Mouse (Mus musculus) forebrain, embryonic 14.5 days (tissue): ENCODE data around the gene Sox15. TPM values are rescaled to one million over a fixed set of nuclear protein-coding genes. Genes with fewer than 3 reads are reported as not detected.
A peak's percentile ranks its signal among the peaks of the same experiment; 100 is the strongest.
"Not testable (repeated sequence)": the region's sequence is repeated elsewhere in the genome, so short reads cannot be mapped to it uniquely, and the experiment has no call there.

Experiments
- ATAC-seq: fragments of 200-750 bp; cut with Nextera tagmentation; 2 replicates; pipeline ENCODE4 v1.8.0; 2017; ENCODE audit warnings: mild to moderate bottlenecking, moderate library complexity
- DNase-seq: peaks from one replicate; pipeline ENCODE4 v3.0.0-alpha.2; 2015; ENCODE audit warnings: low spot score
- H3K27ac ChIP-seq: fragments of 300-500 bp; sonication (generic); 2 replicates; pipeline ENCODE4 v1.5.1; 2014; ENCODE audit warnings: low read depth, mild to moderate bottlenecking, control low read depth, low read length, moderate library complexity
- H3K27me3 ChIP-seq: fragments of 300-500 bp; sonication (generic); replicated peaks from 2 replicates; pipeline ENCODE4 v1.6.1; 2014; ENCODE audit warnings: low read length, control low read depth, mixed read lengths; ENCODE audit not compliant: control insufficient read depth, insufficient read depth
- H3K36me3 ChIP-seq: fragments of 300-500 bp; sonication (generic); 2 replicates; pipeline ENCODE4 v1.6.1; 2014; ENCODE audit warnings: low read length, control low read depth; ENCODE audit not compliant: control insufficient read depth, insufficient read depth
- H3K4me1 ChIP-seq: fragments of 300-500 bp; sonication (generic); 2 replicates; pipeline ENCODE4 v1.6.1; 2014; ENCODE audit warnings: antibody characterized with exemption, low read length, control low read depth; ENCODE audit not compliant: control insufficient read depth, insufficient read depth
- H3K4me2 ChIP-seq: fragments of 300-500 bp; sonication (generic); 2 replicates; pipeline ENCODE4 v1.6.1; 2014; ENCODE audit warnings: mild to moderate bottlenecking, control low read depth, low read length
- H3K4me3 ChIP-seq: fragments of 300-500 bp; sonication (generic); 2 replicates; pipeline ENCODE4 v1.5.1; 2014; ENCODE audit warnings: low read depth, low read length, control low read depth
- H3K9ac ChIP-seq: fragments of 300-500 bp; sonication (generic); 2 replicates; pipeline ENCODE4 v1.6.1; 2014; ENCODE audit warnings: mild to moderate bottlenecking, low read length, control low read depth, moderate library complexity
- H3K9me3 ChIP-seq: fragments of 300-500 bp; sonication (generic); replicated peaks from 2 replicates; pipeline ENCODE4 v1.6.1; 2016; ENCODE audit warnings: low read length, control low read depth, mixed read lengths; ENCODE audit not compliant: control insufficient read depth
- WGBS: fragments of 180-500 bp; shearing (Covaris S2); extraction: QIAGEN DNeasy Blood & Tissue Kit; methylation state at CpG from one replicate; pipeline ENCODE4 v1.1.7; 2014; 5-methylcytosine and 5-hydroxymethylcytosine counted together
- polyA plus RNA-seq: library from polyadenylated mRNA; unstranded; fragments of >200 nt; fragmentation: Nextera tagmentation; extraction: Ambion mirVana; gene quantifications from 2 replicates; pipeline ENCODE4 v1.2.1, GENCODE M21; 2014

Gene Sox15
- polyA plus RNA-seq, 1 experiment from 2014 or later: not detected

DNA sequence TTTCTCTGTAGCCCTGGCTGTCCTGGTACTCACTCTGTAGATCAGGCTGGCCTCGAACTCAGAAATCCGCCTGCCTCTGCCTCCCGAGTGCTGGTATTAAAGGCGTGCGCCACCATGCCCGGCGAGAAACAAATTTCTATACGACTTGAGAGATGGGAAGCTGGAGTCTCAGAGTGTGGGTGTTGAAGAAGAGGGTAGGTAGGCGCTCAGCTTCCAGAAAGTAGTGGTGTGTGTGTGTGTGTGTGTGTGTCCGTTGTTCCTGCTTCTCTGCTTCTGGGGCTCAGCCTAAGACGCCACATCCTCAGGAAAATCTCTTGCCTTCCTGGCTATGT, 40.9 kb upstream of the Sox15 start:
- not testable (repeated sequence) for ATAC-seq, H3K27ac ChIP-seq, H3K4me1 ChIP-seq, DNase-seq, H3K9ac ChIP-seq, H3K36me3 ChIP-seq, H3K9me3 ChIP-seq, H3K4me3 ChIP-seq, H3K27me3 ChIP-seq, H3K4me2 ChIP-seq
- 56% methylated on average over 11 of the region's 11 CpGs for WGBS

DNA sequence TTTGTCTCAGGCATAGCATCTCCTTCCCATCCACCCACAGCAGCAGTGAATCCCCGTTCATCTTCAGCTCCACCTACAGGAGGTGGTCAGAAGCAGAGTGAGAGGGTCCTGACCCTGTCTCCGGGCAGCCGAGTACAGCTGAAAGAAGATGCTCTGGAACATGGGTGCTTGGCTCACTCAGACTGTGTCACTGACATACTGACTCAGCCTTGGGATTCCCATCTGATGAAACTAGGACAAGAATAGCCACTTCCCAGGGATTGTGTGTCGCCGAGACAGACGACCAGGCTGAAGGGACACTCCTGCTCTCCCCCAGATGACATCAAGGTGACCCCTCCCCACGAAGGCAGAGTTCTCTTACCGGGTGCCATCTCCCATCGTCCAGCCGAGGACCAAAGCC, 38.3 kb upstream of the Sox15 start:
- no peak overlapping the region for H3K4me3 ChIP-seq
- H3K4me1 ChIP-seq: peaks cover 6% of the 10 kb centered on the region; the same call in 1 of the 2 replicates
- H3K27ac ChIP-seq: no peak overlapping the region
- ATAC-seq: no peak
- 48% methylated on average over 10 of the region's 10 CpGs for WGBS
- H3K27me3 ChIP-seq: no peaks in the 10 kb centered on the region
- DNase-seq: no peak
- no peaks in the 10 kb centered on the region for H3K9me3 ChIP-seq
- H3K9ac ChIP-seq: peak overlapping the region; percentile 2; the same call in 1 of the 2 replicates
- no peak overlapping the region for H3K4me2 ChIP-seq
- H3K36me3 ChIP-seq: no peaks in the 10 kb centered on the region

DNA sequence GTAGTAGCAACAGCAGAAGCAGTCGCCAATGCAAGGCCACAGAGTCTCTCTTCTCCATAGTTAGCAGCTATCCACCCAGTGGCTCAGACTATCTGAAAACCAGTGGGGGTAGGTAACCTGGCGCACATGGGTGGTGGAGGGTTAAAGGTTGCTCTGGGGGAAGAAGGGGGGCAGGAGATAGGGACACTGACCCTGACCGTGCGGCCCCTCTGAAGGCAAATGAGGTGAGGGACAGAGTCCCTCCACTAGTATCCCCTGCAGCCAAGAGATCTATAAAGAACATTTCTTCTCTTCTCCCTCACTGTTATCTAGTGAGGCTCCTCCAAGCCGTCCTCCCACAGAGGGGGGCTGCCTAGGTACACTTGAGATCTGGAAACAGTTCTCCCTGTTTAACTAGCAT, 37.3 kb upstream of the Sox15 start, which contains the start of gene Shbg:
Gene Shbg (minus strand): TSS at position 101 of the 400 bp plus-strand sequence.
- H3K4me3 ChIP-seq: no peak within 1 kb of the TSS
- H3K9me3 ChIP-seq: no peaks in the 10 kb centered on the region
- H3K9ac ChIP-seq: peak within 1 kb of the TSS; percentile 2; the same call in 1 of the 2 replicates
- 79% methylated on average over 5 of the region's 5 CpGs for WGBS
- H3K4me2 ChIP-seq: no peak within 1 kb of the TSS
- no peak for DNase-seq
- H3K27me3 ChIP-seq: no peaks in the 10 kb centered on the region
- peaks cover 11% of the 10 kb centered on the region for H3K4me1 ChIP-seq
- no peak for ATAC-seq
- no peak within 1 kb of the TSS for H3K27ac ChIP-seq
- H3K36me3 ChIP-seq: no peaks in the 10 kb centered on the region

DNA sequence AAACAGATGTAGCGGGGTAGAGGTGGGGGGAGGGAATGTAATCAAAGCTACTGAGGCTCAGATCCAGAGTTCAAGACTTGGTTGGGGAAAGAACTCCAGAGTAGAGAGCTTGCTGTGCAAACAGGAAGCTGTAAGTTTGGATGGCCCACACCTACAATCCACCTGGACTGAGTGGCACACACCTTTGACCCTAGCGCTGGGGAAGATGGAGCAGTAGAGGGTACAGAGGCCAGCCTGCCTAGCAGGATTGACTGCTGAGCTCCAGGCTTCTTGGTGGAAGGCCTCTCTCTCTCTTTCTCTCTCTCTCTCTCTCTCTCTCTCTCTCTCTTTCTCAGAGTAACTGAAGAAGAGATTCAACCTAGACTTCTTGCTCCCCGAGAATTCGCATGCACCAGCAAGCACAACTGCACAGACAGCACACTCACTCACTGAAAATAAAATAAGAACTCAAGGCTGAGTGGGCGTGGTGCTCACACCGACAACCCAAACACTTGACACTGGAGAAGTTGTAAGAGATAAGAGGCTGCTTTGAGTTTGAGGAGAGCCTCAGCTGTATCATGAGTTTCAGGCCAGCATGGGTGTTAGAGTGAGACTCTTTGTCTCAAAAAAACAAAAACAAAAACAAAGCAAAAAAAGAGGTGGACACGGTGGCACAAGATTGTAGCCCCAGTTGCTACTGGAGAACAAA, 34.6 kb upstream of the Sox15 start:
- DNase-seq: no peak
- H3K4me1 ChIP-seq: peaks cover 10% of the 10 kb centered on the region

DNA sequence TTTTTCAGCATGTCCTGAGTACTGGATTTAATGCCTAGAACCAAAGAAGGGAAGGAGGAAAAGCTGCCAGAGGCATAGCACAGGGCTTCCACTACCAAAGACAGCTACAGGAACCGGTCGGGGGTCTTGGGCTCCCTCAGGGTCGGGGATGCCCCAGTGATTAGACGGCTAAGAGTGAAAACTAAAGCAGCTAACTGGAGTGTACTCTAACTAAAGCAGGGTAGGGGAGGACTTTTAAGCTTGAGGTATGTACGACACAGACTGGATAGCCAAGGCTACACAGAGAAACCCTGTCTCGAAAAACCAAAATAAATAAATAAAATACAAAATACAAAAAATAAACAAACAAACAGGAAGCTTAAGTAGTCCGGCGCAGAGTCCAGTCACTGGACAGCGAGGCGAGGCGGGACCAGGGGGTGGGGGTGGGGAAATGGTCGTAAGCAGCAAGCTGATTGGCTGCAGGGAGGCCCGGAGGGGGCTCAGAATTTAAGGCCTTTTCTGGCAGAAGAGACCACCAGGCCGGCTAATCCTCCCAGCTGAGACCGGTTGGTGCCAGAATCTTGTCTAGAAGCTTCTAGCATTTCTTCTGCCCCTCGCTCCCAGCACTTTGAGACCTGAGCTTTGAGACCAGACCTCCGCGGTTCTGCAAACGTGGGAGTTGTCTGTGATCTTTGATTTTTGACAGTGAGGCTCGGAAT, 33.4 kb upstream of the Sox15 start, which contains the start of gene Sat2:
Gene Sat2 (plus strand): TSS at position 454 of the 698 bp plus-strand sequence.
- ATAC-seq (peak; percentile 92), DNase-seq (peak; percentile 86)
- Histone ChIP-seq H3K9ac (peak within 1 kb of the TSS; percentile 80), H3K9me3 (no peaks in the 10 kb centered on the region), H3K4me2 (peak within 1 kb of the TSS; percentile 77), H3K27me3 (no peaks in the 10 kb centered on the region), H3K27ac (peak within 1 kb of the TSS; percentile 60), H3K4me3 (peak within 1 kb of the TSS; percentile 45), H3K4me1 (peaks cover 10% of the 10 kb centered on the region), H3K36me3 (no peaks in the 10 kb centered on the region)
- under 1% methylated on average over 20 of the region's 20 CpGs for WGBS

More for the DNA sequence above, 34.6 kb upstream of the Sox15 start:
- Histone ChIP-seq H3K9me3 (no peaks in the 10 kb centered on the region), H3K27ac (no peak overlapping the region), H3K27me3 (no peaks in the 10 kb centered on the region), H3K9ac (no peak overlapping the region), H3K4me3 (no peak overlapping the region), H3K4me2 (no peak overlapping the region), H3K36me3 (no peaks in the 10 kb centered on the region)
- no peak for ATAC-seq
- 87% methylated on average over 7 of the region's 7 CpGs for WGBS

DNA sequence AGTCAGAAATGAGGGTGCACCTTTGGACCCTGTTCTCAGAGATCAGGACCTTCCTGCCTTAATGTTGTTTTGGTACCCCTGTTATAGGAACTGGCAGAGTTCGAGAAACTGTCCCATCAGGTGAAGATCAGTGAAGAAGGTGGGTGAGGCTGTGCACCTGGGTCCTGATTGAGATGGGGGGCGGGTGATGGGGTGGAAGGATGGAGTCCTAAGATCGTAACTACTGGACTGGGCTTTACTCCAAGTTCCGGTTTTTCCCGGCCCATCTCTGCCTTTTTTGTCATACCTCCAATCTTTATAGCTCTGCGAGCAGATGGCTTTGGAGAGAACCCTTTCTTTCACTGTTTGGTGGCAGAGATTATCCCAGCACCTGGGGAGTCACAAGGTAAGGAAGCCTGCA, 32.7 kb upstream of the Sox15 start:
- DNase-seq: peak; percentile 13
- ATAC-seq: no peak
- WGBS: 38% methylated on average over 6 of the region's 6 CpGs
- Histone ChIP-seq H3K9me3 (no peaks in the 10 kb centered on the region), H3K27me3 (no peaks in the 10 kb centered on the region), H3K36me3 (no peaks in the 10 kb centered on the region), H3K9ac (peak overlapping the region; percentile 80), H3K4me2 (peak overlapping the region; percentile 77), H3K4me3 (peak overlapping the region; percentile 45), H3K4me1 (peaks cover 10% of the 10 kb centered on the region), H3K27ac (peak overlapping the region; percentile 60; the same call in 1 of the 2 replicates)

DNA sequence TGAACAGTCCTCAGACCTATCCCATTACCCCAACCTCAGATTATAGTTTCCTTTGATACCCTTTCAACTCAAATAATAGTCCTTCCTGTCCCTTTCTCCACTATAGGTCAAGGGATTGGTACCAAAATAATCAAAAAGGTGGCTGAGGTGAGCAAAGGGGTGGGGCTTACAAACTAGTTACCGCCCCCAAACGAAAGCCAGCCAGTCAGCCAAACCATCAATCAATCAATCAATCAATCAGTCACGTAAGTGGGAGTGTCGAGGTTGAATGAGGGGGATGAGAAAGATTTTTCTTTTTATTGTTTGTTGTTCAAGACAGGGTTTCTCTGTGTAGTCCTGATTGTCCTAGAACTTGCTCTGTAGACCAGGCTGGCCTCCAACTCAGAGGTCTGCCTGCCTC, 32.1 kb upstream of the Sox15 start:
- Histone ChIP-seq H3K4me3 (peak overlapping the region; percentile 45), H3K36me3 (no peaks in the 10 kb centered on the region), H3K9me3 (no peaks in the 10 kb centered on the region), H3K27ac (no peak overlapping the region), H3K27me3 (no peaks in the 10 kb centered on the region), H3K4me1 (peaks cover 10% of the 10 kb centered on the region), H3K4me2 (peak overlapping the region; percentile 77), H3K9ac (peak overlapping the region; percentile 80)
- DNase-seq (no peak), ATAC-seq (no peak)
- WGBS: 68% methylated on average over 4 of the region's 4 CpGs

DNA sequence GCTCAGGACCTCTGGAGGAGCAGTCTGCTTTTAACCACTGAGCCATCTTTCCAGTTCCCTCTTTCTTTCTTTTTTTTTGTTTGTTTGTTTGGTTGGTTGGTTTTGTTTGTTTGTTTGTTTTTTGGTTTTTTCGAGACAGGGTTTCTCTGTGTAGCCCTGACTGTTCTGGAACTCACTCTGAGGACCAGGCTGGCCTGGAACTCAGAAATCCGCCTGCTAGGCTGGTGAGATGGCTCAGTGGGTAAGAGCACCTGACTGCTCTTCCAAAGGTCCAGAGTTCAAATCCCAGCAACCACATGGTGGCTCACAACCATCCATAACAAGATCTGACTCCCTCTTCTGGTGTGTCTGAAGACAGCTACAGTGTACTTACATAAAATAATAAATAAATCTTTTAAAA, 30.8 kb upstream of the Sox15 start:
- not testable (repeated sequence) for H3K4me3 ChIP-seq, H3K27me3 ChIP-seq, H3K4me2 ChIP-seq, H3K27ac ChIP-seq, ATAC-seq, H3K9me3 ChIP-seq, DNase-seq, H3K36me3 ChIP-seq, H3K9ac ChIP-seq
- 84% methylated on average over 2 of the region's 2 CpGs for WGBS
- H3K4me1 ChIP-seq: peaks cover 10% of the 10 kb centered on the region

DNA sequence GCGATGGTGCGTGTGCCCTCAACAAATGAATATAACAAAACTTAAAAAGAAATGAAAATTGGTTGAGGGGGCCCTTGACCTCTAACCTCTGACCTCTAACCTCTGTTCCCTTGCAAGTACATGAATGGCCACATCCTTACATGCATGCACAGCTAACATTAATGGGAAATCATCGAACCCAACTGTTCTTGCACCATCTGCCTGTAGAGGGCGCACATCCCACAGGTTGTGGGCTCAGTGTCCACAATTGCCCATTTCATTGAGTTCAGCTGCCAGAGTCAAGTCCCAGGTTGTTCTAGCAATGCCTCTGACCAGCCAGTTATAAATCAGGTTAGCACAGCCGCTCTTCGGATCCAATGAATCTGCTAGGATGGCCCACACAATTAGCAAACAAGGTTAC, 26.8 kb upstream of the Sox15 start:
- H3K27ac ChIP-seq: no peak overlapping the region
- 37% methylated on average over 6 of the region's 6 CpGs for WGBS
- H3K27me3 ChIP-seq: no peaks in the 10 kb centered on the region
- H3K9ac ChIP-seq: no peak overlapping the region
- H3K36me3 ChIP-seq: no peaks in the 10 kb centered on the region
- ATAC-seq (no peak), DNase-seq (peak; percentile 83)
- H3K4me3 ChIP-seq: no peak overlapping the region
- H3K4me1 ChIP-seq: no peaks in the 10 kb centered on the region
- no peak overlapping the region for H3K4me2 ChIP-seq
- no peaks in the 10 kb centered on the region for H3K9me3 ChIP-seq
